Mouse (Mus musculus) urinary bladder, postnatal 4 days (tissue): Measurements from ENCODE around the gene Ppp2r2c.

Experiments used
- DNase-seq, 2 experiments: peaks; one replicate each; pipeline ENCODE4 v3.0.0; 2021 to 2022; ENCODE audit warnings: low spot score in 2 of 2

The Ppp2r2c gene

GRCm38 (mm10) chr5:36868266-36869090, at the start of gene Ppp2r2c:
TSS of gene Ppp2r2c (plus strand) at chr5:36868513.
- no peak for DNase-seq

DNA sequence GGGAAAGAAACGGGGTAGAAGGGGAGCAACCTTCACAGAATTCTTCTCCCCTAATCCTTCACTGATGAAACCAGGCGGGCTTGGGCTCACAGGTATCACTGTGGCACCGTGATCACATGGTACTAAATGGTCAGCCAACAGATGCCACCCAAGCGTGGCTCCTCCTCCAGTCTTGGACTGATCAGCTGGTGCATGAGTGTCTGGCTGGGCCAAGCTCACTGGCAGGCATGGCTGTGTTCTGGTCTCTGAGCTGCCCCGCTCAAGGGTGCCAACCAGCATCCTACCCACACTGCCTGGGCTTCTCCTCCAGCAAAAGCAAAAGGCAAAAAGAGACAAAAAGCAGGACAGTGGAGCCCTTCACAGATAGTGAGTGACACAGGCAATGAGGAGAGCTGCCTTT, 48.6 kb upstream of the Ppp2r2c start:
- DNase-seq, result no peak

DNA sequence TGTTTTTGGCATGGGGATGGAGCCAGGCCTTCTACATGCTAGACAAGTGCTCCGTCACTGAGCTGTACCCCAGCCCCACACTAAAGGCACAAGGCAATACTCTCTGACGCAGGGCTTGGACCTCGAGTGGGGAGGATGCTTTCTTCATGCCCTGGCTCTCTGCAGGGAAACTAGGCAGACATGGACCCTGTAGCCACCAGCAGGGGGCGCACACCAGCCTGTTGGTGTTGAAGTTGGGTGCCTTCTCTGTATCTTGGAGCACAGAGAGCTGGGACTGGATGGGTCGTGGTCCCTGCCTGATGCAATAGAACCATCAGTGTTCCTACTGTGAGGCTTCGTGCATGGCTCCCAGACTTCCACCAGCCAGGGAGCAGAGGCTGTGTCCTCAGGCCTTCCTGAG, 48.2 kb upstream of the Ppp2r2c start:
- no peak for DNase-seq

DNA sequence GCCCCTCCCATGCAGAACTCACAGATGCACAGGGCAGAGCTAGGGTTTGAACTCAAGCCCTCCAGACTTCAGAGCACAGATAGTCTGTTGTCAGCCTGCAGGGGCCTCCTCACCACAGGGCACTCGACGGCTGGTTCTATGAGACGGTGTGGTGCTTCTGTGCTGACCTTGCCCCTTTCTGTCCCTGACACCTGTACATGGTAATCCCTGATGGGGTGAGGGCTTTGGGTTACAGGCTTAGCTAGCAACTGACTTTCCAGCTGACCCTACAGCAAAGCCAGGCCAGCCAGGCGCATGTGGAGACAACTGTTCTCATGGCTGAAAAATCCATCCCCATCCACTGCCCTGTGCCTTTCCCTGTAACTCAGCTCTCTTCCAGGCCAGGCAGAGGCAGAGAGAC, 45.4 kb upstream of the Ppp2r2c start:
- DNase-seq, result no peak

DNA sequence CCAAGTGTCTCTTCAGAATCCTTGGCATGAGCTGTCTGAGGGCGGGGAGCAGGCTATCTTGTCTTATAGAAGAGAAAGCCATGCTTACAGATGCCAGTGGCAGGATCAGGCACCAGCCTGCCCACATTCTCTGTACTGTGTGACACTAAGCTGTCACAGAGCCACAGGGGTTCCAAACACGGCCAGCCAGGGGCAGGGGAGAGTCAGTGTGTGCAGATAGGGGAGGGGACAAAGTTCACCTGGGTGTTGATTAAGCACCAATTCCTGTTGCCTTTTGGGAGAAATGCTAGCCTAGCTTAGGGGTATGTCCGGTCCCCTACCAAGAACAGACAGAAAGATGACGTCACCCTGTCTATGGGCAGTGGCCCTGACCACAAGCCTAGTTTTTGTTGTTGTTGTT, 39.2 kb upstream of the Ppp2r2c start:
- no peak for DNase-seq

- DNase-seq, result peak; percentile 83 to 93
Observed at GRCm38 (mm10) chr5:36829913-36830879, 38.1 kb upstream of the Ppp2r2c start, which contains the start of gene Man2b2. TSS of gene Man2b2 (minus strand) at chr5:36830653.

DNA sequence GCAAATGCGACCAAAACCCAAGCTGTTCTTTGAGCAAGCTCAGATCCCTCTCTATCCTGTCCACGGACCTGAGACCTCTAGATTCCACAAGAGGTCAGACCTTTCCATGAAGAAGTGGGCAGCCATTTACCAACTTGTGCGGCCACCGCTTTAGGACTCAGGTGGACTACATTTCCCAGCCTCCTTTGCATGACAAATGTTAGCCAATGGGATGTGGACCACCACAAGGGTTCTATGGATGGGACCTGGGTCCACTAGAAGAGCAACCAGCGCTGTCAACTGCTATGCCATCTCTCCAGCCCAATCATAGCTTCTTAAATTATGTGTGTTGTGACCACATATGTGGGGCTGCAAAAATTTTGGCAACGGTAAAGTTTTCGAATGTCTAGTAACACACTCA, 37.0 kb upstream of the Ppp2r2c start:
- no peak for DNase-seq

GRCm38 (mm10) chr5:36835933-36836332, 32.4 kb upstream of the Ppp2r2c start:
- DNase-seq, result peak in 1 of 2 experiments; percentile 80

DNA sequence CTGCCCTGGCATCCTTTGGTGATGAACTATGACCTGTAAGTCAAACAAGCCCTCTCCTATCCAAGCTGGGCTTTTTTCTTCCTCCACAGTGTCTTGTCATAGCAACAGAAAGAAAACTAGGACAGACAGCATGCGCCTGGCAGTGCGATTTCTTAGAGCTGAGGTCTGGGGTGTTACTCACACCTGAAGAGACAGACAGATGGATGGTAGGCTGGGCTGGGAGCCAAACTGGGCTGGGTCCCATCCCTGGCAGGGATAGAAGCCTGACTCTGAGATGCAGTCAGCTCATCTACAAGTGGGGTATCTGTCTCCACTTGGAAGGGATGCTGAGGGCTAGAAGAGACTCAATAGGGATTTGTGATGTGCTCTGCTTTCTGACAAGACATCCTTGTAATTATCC, 29.3 kb upstream of the Ppp2r2c start:
- DNase-seq, result no peak

- DNase-seq, result no peak
Observed at GRCm38 (mm10) chr5:36839602-36840001, 28.7 kb upstream of the Ppp2r2c start.

- DNase-seq, result no peak
Observed at GRCm38 (mm10) chr5:36840092-36840491, 28.2 kb upstream of the Ppp2r2c start.

DNA sequence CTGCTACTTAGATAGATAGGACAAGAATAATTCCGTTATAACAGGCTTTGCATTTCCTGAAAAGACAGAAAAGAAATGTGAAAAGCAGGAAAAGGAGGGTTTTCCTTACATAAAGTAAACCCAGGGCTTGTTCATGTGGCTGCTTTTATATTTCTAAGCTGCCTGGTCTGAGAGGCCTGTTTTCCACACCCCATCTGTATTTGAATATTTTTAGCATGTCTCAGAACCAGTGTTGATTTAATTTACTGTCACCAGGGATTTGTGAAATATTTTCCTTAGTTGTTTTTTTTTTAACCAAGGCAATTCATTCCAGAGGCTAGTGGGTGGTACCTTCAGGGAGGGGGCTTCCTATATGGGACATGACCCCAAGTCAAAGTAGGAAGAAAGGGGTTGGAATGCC, 26.6 kb upstream of the Ppp2r2c start:
- no peak for DNase-seq

- no peak for DNase-seq
Observed at GRCm38 (mm10) chr5:36844490-36844889, 23.8 kb upstream of the Ppp2r2c start.

- DNase-seq, result no peak
Observed at GRCm38 (mm10) chr5:36851572-36851971, 16.7 kb upstream of the Ppp2r2c start.

GRCm38 (mm10) chr5:36855180-36855579, 13.1 kb upstream of the Ppp2r2c start:
- no peak for DNase-seq

- no peak for DNase-seq
Observed at GRCm38 (mm10) chr5:36856529-36856928, 11.8 kb upstream of the Ppp2r2c start.

DNA sequence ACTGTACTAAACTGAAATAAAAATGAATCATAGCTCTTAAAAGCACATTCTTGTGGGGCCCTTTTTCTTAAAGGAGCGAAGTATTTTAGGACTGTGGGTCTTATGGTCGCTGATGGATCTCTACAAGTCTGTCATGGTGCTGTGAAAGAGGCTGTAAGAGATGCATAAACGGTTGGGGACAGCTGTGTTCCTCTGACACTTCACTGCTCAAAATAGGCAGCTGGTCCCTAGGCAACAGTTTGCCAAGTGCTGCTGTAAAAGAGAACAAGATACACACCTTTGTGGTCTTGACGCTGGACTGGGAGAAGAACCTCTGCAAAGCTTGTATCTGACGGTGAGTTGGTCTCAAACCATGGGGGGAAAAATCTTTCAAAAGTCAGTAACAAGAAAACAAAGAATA, 10.8 kb upstream of the Ppp2r2c start:
- no peak for DNase-seq

DNA sequence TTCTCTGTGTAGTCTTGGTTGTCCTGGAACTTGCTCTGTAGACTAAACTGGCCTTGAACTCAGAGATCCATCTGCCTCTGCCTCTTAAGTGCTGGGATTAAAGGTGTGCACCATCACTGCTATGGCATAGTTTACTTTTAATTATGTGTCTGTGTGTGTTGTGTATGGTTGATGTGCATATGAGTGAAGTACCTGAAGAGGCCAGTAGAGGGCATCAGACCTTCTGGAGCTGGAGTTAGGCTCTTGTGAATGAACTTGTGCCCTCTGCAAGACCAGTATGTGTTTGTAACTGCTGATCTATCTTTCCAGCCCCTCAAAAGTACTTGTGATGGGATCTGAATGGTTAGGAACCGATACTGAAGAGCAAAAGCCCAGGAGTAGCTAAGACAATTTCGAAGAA, 7.2 kb upstream of the Ppp2r2c start:
- no peak for DNase-seq

GRCm38 (mm10) chr5:36866701-36867250, 1.5 kb upstream of the Ppp2r2c start:
- no peak for DNase-seq

GRCm38 (mm10) chr5:36867561-36867960, 752 bp upstream of the Ppp2r2c start:
- DNase-seq, result no peak

DNA sequence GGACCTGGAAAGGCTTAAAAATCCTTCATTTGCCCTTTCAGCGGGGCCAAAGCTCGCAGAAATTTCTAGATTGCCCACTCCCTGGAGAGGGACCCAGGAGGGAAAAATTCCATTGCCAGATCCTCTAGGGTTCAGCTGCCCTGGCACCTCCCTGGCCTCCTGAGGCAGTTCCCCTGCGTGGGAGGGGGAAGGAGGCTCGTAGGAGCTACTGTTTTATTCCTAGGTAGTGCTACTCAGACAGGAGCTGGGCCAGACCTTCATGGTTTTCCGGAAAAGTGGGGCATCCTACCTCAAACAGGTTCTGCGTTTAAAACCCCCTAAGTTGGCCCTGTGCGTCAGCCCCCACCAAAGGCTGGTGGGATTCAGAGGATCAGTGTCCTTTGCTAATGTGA, 869 bp downstream of the Ppp2r2c start:
- DNase-seq, result no peak

DNA sequence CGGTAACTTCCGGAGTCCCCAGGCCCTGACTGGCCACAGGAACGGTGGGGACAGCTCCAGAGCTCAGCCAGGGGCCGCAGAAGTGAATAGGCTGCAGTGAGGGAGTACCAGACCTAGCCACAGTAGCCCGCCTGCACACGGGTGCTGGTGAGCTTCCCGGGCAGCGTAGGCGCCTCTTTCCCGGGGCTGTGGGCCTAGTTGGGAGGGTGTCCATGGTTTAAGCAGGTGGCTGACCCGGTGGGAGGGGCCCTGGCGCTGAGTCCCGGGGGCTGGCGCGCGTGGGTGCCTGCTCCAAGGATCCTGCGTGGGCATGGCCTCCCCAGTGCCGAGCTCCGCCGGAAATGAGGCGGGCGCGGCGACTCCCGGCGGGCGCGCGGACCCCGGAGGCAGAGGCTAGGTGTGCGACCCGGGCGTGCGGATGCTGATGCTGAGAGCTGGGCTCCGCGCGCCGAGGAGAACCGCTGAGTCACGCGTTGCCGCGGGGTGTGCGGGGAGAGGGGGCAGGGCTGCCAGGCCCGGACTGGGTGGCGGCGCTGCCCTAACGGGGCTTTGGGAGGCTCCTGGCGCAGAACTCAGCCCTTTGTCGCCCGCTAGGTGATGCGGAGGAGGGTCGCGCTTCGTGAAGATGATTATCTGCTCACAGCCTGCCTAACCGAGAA, 1.4 kb downstream of the Ppp2r2c start:
- no peak for DNase-seq
